Mouse (Mus musculus) bone marrow, adult 2 months (tissue): ENCODE data around the gene Sell. TPM values are rescaled to one million over a fixed set of nuclear protein-coding genes. Genes with fewer than 3 reads are reported as not detected.

ENCODE experiments used
- H3K27ac ChIP-seq: fragments of 200-500 bp; 2 replicates; pipeline ENCODE4 v1.5.1; 2012; ENCODE audit warnings: low read depth, mild to moderate bottlenecking, control low read depth, inconsistent platforms, low read length; ENCODE audit not compliant: control insufficient read depth, poor library complexity, insufficient read depth
- H3K4me1 ChIP-seq: fragments of 200-500 bp; 2 replicates; pipeline ENCODE4 v1.6.1; 2011; ENCODE audit warnings: low read length; ENCODE audit not compliant: control insufficient read depth, insufficient read depth
- H3K4me3 ChIP-seq: fragments of 200-500 bp; replicated peaks from 2 replicates; pipeline ENCODE3; 2011; ENCODE audit warnings: mild to moderate bottlenecking, low read depth, low read length, control low read depth; ENCODE audit not compliant: control insufficient read depth
- CTCF ChIP-seq: fragments of 200-500 bp; IDR thresholded peaks from 2 replicates; pipeline ENCODE4 v1.5.1; 2011; ENCODE audit warnings: low read length, control low read depth; ENCODE audit not compliant: control insufficient read depth, insufficient read depth
- POLR2A ChIP-seq: fragments of 200-500 bp; IDR thresholded peaks from 2 replicates; pipeline ENCODE4 v1.6.1; 2011; ENCODE audit warnings: low read depth, mild to moderate bottlenecking, control low read depth, low read length, borderline replicate concordance; ENCODE audit not compliant: control insufficient read depth
- WGBS: fragments of 180-500 bp; shearing (Covaris S2); methylation state at CpG from one replicate; pipeline ENCODE4 v1.1.7; 2018; 5-methylcytosine and 5-hydroxymethylcytosine counted together
- polyA plus RNA-seq: library from polyadenylated mRNA; stranded (reverse); fragments of >200 nt; gene quantifications from 2 replicates; pipeline ENCODE4 v1.2.4, GENCODE M21; 2011; ENCODE audit warnings: low replicate concordance; ENCODE audit not compliant: missing spikeins, insufficient read depth, insufficient read length

The Sell gene
- polyA plus RNA-seq, 1 experiment: 70.4 TPM

DNA sequence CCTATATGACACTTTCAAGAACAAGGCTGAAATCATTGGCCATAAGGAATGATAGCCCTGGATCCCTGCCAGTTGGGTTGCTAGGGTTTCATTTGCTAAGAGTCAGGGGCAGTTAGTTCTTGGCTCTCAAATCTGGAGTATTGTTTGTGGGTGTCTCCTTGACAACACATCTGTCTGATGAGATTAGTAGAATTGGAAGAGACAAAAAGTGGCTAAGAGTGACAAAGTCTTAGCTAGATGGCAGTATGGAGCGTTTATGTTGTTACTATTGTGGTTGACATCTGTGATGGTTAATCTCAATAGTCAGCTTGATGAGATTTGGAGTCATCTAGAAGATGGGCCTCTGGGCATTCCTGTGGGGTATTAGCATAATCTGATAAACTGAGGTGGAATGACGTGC lies 36.6 kb downstream of the Sell start:
- peaks cover 2% of the 10 kb centered on the region for H3K4me1 ChIP-seq
- no peak overlapping the region for H3K27ac ChIP-seq
- TF ChIP-seq POLR2A: no peak
- no peak for TF ChIP-seq CTCF
- 59% methylated on average over 2 of the region's 2 CpGs for WGBS
- H3K4me3 ChIP-seq: no peak overlapping the region

DNA sequence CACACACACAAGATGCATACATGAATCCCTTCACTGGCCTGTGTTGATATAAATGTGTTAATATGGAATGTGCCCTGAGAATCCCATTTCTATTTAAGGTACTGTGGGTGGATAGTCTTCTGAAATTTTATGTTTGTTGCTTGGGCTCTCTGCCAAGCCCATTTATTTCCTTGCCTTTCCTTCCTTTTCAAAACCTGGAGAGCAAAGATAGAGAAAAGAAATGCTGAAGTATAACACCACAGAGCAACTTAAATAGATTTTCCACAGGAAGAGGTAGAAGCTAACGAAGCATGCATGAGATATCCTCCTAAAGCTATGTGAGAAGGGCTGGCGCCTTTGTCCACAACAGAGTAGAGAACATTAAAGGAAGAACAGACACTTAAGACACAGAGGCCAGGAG lies 48.0 kb downstream of the Sell start:
- Histone ChIP-seq H3K4me3 (no peak overlapping the region), H3K27ac (no peak overlapping the region)

DNA sequence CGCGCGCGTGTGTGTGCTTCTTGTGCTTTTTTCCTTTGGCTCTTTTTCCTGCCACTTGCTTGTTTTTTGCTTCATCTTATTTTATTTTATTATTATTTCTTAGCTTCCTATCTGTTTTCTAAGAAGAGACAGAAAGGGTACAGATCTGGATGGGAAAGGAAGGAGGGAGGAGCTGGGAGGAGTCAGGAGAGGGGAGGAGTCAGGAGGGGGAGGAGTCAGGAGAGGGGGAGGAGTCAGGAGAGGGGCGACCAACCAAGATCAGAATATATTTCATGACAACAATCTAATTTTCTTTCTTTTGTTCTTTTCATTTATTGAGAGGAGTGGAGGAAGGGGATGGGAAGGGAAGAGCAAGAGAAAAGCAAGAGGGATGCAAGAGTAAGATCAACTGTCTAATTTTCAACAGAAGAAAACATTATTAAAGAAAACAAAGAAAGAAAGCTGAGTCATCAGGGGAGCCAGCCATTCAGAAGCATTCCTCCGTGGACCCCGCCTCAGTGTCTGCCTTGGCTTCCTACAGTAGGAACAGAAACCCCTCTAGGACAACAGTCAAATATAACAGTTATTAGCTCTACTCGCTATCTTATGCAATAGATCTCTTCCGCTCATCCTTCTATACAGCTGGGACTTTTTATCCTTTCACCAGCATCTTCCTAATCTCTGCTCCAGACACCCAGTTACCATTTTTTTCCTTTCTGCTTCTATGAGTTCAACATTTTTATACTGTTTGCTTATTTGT lies 49.0 kb downstream of the Sell start:
- H3K27ac ChIP-seq: no peak overlapping the region
- TF ChIP-seq CTCF (no peak), POLR2A (no peak)
- H3K4me1 ChIP-seq: no peaks in the 10 kb centered on the region; the same call in 1 of the 2 replicates
- H3K4me3 ChIP-seq: no peak overlapping the region
- 79% methylated on average over 9 of the region's 9 CpGs for WGBS

More for the DNA sequence above, 48.0 kb downstream of the Sell start:
- TF ChIP-seq POLR2A (no peak), CTCF (no peak)
- 18% methylated on average over 2 of the region's 2 CpGs for WGBS
- H3K4me1 ChIP-seq: no peaks in the 10 kb centered on the region; the same call in 1 of the 2 replicates

DNA sequence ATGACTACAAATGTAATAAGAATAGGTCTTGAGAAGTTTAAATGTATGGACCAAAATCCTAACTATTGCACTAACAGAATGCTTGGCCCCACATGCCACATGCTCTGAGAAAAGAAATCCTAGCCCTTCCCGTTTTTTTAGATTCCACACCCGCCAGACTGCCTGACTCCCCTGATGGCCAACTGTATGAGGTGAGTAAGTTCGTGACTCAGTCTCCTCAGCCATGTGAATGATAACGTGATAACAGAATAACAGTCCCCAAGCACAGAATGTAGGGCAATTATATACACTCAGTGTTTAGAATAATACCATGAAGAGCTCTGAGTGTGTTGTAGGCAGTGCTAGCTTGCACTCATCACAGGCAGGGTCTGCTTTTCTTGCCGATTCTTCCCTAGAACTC lies 52.5 kb downstream of the Sell start:
- Histone ChIP-seq H3K27ac (no peak overlapping the region), H3K4me3 (no peak overlapping the region), H3K4me1 (no peaks in the 10 kb centered on the region; the same call in 1 of the 2 replicates)
- TF ChIP-seq POLR2A: no peak
- no peak for TF ChIP-seq CTCF
- WGBS: 64% methylated on average over 5 of the region's 5 CpGs

DNA sequence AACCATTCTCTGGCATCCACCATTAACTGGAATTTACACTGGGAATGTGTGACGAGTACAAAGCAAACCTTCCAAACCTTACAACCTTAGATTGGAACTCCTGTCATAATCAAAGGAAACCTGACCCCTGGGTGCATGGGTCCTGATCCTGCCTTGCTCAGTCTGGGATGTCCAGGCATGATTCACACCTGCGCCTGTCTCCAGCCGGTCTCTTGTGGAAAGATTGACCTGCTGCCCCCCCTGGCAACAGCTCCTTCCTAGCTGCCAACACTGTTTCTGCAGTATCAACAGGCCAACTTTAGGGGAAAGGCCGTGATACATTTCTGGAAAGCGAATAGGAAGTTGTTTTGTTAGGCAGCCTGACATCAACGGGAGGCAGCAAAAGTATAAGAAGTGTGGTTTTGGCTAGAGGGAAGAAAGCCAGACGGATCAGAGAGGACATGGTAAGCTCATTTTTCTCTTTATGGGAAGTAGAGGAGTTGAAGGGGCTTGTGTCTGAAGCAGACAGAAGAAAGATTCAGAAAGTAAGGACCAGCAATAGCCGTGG lies 53.2 kb downstream of the Sell start, which contains the start of gene Selp:
Gene Selp, plus strand, starts transcription at position 318 of the 547 bp plus-strand sequence.
- WGBS: 36% methylated on average over 8 of the region's 8 CpGs
- Histone ChIP-seq H3K4me3 (no peak within 1 kb of the TSS), H3K4me1 (no peaks in the 10 kb centered on the region; the same call in 1 of the 2 replicates), H3K27ac (no peak within 1 kb of the TSS)
- TF ChIP-seq CTCF (no peak), POLR2A (no peak)

DNA sequence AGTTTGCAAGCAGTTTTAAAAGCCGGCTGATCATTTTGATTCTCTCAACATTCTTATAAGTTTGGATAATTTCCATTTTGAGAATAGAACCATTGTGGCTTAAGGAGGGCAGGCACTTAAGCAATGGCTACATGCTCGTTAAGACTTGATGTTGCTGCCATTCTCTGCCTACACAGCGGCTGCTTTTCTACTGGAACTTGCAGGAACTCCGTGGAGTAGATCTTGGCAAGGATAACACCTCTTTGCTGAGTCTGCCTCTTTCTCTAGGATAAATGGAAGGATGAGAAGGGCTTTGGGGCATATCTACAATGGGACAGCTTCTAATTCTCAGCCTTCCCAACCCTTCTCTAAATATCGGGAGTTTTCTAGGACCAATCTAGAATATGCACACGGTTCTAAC lies 53.9 kb downstream of the Sell start:
- H3K4me1 ChIP-seq: peaks cover 1% of the 10 kb centered on the region; the same call in 1 of the 2 replicates
- H3K27ac ChIP-seq: no peak overlapping the region
- WGBS: 74% methylated on average over 6 of the region's 6 CpGs
- TF ChIP-seq CTCF (no peak), POLR2A (no peak)
- no peak overlapping the region for H3K4me3 ChIP-seq

DNA sequence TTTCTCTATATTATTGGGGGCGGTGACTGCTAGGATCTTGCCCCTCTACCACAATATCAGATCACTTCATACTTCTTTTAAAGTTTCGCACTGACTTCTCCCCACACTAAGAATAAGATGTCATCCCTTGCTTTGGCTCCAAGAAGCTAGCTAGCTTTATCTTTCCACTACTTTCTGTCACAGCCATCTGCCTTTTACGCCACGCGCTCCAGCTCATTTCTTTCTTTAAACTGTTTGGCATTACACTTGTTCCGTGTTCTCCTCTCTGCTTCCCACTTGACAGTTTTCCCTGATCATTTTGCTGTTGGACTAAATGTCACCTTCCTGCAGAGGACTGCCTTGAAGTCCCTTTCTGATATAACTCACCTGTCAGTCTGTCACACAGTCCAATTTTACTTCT lies 56.1 kb downstream of the Sell start:
- no peak for TF ChIP-seq POLR2A
- TF ChIP-seq CTCF: no peak

DNA sequence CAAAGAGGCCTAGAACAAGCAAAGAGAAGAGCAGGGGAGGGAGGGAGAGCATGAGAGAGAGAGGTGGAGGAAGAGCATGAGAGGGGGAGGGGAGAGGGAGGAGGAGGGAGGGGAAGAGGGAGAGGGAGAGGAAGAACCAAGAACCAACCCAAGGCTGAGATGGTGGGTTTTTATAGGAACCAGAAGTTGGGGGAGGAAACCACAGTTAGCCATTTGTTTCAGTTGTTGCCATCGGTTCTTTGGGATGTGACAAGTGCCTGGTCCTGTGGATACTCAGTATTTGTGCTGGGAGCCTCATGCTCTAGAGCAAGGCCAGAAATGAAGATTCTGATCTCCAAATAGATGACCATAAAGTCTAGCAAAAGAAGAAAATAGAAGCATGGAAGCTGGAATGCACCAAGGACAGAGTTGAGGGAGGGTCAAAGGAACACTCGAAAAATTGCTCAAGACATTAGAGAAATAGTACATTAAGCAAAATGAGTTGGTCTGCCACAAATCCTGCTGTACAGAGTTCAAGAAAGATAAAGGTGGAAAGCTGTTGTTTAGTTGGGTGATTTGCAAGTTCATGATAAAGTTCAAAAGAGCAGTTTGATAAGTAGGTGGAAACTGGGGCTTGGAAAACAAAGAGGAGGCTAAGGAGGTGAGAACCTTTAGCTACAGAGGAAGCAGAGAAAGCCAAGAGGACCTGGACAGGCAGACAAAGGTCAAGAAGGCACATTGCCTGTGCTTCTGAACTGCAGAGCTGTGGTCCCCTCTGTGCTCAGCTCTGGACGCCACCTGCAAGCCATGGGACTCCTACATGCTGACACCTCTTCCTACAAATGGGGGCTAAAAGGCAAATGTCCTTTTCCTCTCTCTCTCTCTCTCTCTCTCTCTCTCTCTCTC lies 58.4 kb downstream of the Sell start:
- WGBS: 28% methylated on average over 3 of the region's 3 CpGs
- H3K27ac ChIP-seq: no peak overlapping the region
- H3K4me3 ChIP-seq: no peak overlapping the region
- no peak for TF ChIP-seq CTCF
- no peak for TF ChIP-seq POLR2A
- H3K4me1 ChIP-seq: peaks cover 1% of the 10 kb centered on the region; the same call in 1 of the 2 replicates

More for the DNA sequence above, 56.1 kb downstream of the Sell start:
- Histone ChIP-seq H3K4me1 (peaks cover 1% of the 10 kb centered on the region; the same call in 1 of the 2 replicates), H3K27ac (no peak overlapping the region), H3K4me3 (no peak overlapping the region)
- WGBS: 88% methylated on average over 6 of the region's 6 CpGs
